Mouse (Mus musculus): ENCODE data around the gene 1700025C18Rik.

1700025C18Rik gene

DNA sequence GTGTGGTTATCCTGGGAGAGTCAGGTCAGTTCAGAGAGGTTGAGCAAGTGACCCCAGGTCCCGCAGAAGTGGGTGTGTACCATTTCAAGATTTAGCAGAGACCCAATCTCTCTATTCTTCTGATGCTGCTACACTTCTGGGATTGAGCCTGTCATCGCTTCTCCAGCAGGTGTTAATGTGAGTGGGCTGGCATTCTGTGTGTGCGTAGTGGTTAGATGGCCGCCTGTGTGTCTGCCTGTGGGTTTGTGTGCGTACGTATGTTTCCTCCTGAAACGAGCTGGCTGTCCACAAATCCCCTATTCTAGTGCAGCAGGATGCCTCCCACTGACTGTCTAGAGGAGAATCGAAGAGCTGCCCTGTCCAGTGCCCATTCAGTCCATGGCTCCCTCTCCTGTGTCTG, 12.5 kb downstream of the 1700025C18Rik start:
- DNase-seq (ENCODE audit: low spot score in 2 of 2): no peak

DNA sequence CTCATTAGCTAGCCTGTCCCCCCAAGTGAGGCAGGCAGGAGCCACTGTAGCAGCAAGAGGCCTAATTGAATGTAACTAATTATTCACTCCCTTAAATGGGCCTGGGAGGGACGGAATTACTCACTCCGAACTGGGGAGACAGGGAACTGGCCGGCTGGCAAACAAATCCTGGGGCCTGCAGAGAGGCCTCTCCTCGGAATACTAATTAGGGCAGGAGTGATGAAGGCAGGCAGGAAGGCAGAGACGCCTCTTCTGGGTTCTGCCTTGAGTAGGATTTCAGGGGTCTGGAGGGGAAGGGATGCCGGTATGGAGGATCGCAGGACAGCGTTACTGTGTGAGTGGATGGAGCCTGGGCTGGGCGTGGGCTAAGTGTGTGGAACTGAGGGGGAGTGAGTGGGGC, 13.5 kb downstream of the 1700025C18Rik start:
- DNase-seq (ENCODE audit: low spot score in 2 of 2): no peak

DNA sequence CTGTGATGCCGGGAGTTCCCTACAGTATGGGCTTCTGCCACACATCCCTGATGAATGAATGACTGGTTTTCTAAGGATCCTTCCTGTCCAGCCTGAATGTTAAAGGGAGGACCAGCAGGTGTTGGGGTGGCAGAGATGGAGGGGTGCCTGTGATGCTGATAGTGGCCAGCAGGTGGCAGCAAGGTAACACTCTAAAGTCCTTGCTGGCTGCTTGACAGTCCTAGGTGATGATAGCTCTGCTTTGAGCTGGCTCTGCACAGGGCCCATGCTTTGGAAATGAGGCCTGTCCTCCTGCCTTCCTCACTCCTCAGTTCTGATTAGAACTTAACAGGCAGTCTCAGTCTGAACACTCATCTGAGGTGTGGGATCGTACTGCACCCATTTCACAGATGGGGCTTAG, 15.6 kb downstream of the 1700025C18Rik start:
- peak; percentile 16 to 69 for DNase-seq (ENCODE audit: low spot score in 2 of 2)

DNA sequence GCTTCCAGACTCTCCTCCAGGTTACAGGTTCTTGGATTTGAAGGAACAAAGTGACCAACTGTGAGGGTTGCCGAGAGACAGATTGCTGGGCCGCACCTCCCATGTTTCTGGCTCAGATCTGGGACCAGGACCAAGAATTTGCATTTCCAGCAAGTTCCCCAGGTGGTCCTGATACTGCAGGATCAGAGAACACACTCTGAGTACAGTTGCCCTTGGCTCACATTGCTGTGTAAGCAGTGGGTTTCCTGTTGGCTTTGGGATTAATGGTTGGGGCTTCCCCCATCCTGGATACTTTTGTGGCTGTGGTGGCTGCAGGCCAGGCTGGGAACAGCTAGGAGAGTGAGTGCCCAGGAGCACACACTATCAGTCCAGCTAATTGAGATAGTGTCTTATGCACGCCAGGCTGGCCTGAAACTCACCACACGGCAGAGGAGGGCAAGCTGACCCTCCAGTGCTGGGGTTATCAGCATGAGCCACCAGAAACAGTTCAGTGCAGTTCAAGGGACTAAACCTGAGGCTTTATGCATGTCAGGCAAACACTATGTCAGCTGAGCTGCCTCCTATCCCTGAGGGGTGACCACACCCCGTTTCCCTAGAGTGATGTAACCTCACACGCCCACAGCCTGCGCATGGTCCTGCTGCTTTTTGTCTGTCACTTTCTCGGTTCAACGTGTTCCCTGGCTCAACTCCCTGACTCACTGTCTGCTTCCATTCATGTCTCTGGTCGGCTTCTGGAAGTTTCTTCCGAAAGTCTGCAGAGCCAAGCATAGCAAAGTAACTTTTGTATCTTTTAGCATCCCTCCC, 16.3 kb downstream of the 1700025C18Rik start:
- DNase-seq (ENCODE audit: low spot score in 2 of 2): no peak

DNA sequence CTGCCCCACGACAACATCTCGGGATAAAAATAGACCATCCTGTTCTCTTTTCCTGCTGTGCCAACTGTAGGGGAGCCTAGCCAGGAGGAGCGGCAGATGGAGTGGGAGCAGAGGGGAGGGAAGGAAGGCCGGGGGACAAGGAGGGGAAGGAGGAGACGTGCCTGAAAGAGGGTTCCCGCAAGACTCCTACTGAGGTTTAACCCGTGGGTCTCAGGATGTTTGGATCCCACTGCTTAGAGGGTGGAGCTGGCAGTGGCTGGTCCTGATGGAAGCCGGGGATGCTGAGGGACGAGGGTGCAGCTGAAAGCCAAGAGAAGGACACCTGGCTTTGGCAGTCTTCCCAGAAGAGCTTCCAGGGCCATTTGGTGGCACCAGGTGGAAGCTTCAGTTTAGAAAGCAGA, 17.2 kb downstream of the 1700025C18Rik start:
- no peak for DNase-seq (ENCODE audit: low spot score in 2 of 2)

DNA sequence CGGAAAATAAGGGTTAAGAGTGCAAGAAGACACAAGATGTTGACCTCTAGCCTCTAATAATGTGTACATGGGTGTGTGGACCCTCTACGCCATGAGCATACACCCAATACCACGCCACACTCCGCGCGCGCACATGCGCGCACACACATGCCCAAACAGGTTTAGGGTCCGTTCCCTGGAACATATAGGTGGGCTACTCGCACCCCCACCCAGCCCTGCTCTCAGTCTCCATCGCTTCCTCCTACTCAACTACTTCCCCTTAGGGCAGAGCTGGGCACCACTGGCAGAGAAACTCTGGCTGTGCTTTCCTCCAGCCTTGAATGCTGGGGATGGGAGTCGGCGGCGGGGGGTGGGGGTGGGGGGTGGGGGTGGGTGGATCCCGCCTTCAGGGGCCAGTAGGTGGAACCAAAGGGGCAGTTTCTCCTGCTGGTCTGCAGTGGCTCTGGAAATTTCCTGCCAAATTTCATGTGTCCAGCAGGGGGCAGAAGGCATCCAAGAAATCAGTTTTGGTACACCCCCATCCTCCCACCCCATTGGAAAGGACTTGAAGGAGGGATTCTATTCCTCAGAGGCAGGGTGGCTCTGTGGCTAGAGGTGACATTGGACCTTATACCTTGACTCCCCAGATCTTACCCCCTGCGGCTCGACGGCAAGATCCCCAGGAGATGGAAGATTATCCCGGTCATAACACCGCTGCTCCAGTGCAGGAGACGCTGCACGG, 20.3 kb downstream of the 1700025C18Rik start:
- DNase-seq (ENCODE audit: low spot score in 2 of 2): peak in 1 of 2 experiments; percentile 34

DNA sequence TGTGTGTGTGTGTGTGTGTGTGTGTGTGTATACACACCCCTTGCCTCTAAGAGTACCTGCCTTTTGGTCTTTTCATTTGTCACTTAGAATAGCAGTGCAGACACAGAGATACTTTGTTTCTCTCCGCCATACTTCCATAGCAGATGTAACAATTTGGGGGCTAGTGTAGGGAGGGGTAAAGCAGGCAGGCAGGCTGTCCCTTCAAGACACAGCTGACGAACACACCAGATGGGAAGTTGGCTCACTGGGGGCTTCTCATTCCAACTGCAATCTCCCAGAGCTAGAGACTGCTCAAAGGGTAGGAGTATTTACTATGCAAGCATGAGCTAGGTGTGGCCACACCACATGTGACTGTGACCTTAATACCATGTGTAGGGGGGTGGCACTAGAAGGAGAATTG, 21.7 kb downstream of the 1700025C18Rik start:
- DNase-seq (ENCODE audit: low spot score in 2 of 2): no peak

DNA sequence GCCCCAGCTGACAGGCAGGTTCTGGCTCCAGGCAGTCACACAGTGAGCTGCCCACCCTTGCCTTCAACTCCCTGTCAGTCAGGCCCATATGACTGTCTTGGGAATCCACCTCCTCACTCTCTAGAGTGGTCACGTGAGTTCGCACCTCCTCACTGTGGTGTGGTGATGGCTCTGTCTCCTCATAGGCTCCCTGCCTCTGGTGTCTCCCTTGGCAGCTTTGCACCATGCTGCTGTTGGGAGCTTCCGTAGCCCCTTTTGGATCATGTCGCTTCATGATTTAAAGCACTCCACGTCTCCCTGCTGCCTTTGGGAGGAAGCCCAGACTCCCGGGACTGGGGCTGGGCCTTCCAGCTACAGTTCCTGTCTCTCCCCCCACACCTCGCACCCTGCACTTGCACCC, 26.1 kb downstream of the 1700025C18Rik start:
- no peak for DNase-seq (ENCODE audit: low spot score in 2 of 2)

DNA sequence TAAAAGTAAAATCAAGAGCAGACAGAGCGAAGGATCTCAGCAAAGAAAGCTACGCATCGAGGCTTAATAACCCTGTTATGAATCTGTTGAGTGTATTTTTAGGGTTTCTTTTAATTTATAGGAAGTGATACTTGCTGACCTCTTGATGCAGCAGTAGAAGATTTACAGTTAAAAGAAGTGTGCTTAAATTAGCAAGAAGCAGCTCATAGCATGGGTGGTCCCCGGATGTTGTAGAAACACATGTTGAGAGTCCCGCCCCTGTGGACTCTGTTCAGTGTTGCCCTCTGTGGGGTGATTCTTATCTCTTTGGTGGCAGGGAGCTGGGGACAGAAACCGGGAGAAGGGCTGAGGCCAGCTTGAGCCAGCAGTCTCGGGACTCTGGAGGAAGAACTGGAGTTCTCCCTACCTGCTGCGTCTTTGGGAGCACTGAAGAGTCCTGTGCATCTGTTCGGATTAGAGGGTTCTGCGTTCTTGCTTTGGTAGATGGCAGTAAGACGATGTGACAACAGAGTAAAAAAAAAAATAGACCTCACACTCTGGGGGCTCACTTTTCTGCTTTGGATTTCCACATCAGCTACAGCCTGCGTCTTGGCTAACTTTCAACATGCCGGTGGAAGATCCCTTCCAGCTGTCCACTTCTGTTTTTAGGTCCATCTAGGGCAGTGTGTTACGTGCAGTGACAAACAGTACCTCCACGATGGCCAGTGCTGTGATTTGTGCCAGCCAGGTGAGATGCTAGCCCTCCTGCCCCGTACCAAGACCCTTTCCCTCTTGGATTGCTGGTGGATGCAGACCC, 28.7 kb downstream of the 1700025C18Rik start:
- DNase-seq (ENCODE audit: low spot score in 2 of 2): no peak

DNA sequence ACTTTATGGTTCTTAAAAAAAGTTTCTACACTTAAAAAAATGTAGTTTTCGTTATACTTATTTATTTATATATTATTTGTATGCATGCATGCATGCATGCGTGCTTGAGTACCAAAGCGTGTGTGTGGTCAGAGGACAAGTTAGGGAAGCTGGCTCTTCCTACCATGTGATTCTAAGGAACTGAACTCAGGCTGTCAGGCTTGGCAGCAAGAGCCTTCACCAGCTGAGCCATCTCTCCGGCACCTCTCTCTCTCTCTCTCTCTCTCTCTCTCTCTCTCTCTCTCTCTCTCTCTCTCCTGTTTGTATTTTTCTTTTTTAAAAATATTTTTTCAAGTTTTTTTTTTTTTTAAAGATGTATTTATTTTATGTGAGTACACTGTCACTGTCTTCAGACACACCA, 30.6 kb downstream of the 1700025C18Rik start:
- no peak for DNase-seq (ENCODE audit: low spot score in 2 of 2)

DNA sequence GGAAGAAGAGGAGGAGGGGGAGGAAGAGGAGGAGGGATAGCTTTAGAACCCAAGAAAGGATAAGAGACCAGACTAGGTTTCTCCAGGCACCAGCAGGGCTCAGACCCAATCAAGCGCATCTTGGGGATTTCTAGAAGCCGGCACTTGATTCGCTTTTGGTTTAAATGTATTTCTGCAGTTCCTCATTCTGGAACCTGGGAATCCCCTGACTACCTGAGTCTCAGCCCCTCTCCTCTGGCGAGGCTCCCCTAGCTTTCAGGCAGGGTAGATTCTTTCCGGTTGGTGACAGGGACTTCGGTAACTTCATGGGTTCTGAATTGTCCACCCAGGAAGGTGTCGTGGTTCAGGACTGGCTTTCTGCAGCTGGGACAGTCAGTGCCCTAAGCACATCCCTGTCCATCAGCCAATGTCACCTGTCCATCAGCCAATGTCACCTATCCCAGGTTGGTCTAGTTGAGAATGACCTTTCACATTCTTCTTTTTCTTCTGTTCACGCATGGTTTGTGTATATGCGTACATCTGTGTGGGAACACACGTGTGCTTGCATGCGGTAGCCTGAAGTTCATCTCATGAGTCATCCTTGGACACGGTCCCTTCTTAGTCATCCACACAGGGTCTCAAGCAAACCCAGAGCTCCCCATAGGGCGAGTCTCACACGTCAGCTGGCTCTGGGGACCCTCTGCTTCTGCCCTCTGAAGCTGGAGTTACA, 34.0 kb downstream of the 1700025C18Rik start:
- DNase-seq (ENCODE audit: low spot score in 2 of 2): no peak

DNA sequence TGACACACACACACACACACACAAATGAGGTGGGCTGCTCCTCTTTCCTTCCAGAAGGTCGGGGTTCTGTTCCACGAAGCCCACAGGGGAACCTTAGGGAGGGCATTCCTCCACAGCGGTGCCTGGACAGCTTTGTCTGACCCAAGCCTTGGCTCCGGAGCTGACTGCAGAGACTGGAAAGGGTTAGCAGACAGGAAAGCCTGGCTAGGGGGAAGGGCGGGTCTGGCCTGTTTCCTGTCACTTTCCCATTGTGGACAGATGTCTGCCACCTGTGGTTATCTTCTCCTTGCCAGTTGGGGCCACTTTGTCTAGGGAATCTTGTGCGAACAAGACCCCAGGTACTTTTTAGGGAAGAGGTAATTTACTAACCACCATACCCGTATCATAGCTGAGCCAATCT, 34.6 kb downstream of the 1700025C18Rik start:
- DNase-seq (ENCODE audit: low spot score in 2 of 2): no peak

DNA sequence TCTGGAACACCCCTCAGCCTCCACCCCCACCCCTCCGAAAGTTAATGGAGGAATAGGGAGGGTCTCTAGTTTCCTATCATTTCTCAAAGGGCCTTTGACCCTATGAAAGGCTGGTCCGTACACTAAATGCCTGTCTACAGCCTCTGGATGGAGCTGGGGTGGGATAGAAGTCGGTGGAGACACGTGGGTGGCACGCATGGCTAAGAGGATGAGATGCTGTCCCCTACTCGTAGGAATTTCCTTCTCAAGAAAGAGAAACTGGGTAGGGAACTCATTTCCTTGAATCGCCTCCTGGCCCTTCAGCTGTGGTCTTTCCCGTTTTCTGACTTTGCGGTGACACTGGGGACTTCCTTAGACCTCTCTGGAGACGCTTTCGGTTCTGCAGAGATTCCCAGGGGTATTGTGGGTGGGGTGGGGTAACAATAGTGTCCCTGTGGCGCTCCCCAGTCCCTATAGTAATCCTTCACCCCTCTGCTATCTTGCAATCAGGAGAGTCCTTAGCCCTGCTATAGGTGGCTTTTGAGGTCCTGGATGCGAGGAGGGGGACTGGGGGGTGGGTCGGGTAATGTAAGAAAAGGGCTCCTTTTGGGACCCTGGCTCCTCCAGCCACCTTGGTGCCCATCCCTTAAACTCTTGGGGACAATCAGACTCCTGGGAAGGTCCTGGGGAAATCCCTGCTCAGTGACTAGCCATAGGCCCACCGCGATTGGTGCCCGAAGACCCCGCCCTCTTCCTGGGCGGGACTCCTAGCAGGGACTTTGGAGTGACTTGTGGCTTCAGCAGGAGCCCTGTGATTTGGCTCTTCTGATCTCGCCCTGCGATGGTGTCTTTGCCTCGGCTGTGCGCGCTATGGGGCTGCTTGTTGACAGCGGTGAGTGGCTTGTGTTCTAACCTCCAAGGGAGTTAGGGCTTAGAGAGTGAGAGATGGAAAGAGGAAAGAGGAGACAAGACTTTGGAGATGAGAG, 35.4 kb downstream of the 1700025C18Rik start, which contains the start of gene Cd40:
Gene Cd40 (plus strand): TSS at position 740 of the 965 bp plus-strand sequence.
- DNase-seq (ENCODE audit: low spot score in 2 of 2): no peak

DNA sequence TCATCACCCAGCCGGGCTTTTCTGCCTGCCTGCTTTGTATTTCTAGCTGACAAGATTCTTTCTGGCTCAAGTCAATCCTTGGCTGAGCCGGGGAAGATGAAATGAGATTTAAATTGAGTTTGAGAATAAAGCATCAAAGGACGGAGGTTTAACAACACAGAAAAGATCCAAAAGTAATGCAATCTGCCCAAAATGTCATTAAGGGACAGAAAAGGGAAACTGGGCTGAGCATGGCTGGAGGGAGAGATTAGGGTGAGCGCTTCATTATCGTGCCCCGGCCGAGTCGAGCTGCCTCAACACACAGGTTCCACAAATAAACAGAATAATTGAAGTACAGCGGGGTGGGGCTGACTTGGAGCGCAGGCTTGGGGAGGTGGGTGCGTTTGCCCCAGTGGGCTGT, 39.0 kb downstream of the 1700025C18Rik start:
- no peak for DNase-seq (ENCODE audit: low spot score in 2 of 2)

DNA sequence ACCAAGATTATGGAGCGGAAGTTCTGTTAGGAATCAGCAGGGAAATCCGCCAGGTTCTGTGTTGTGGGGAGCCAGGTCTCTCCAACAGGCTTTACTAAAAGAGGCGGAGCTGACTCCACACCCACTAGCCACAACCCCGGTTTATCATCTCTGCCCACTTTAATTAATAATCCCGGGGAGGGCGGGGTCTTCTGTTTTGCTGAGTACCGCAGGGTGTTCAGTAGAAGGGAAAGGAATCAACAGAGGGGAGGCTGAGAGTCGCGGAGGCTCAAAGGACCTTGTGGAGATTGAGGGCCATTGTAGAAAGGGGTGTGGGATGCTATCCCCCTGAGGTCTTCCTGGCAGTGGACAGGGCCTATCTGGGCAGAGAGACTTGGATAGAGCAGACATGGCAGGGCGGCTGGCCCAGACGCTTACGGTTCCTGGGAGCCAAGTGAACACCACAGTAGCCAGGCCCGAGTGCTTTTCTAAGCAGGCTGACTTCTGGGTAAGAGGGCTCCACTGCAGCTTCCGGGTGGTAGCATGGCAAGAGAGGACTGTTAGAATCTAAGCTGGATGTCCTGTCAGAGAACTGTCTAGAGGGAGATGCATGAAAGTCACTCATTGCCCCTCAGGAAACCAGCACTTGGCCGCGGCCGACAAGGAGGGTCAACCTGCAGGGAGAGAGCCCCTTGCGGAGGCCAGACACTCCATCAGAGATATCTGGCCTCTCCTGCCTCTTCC, 39.6 kb downstream of the 1700025C18Rik start:
- no peak for DNase-seq (ENCODE audit: low spot score in 2 of 2)

DNA sequence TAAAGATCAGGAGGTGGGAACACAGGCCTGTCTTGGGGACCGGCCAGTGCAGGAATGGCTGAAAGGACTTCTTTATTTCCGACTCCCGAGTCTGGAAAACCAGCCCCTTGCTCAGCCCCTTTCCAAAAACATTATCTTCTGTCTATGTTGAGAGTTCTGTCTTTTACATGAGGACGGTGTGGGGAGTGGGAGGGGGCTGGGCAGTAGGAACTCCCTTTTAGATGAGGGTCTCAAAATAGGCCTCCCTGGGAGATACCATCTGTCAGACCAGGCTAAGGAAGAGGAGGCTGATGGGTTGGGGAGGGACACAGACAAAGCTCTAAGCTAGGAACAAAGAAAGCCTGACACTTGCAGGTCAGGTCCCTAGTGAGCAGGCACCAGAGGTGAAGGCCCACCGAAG, 41.5 kb downstream of the 1700025C18Rik start:
- no peak for DNase-seq (ENCODE audit: low spot score in 2 of 2)

DNA sequence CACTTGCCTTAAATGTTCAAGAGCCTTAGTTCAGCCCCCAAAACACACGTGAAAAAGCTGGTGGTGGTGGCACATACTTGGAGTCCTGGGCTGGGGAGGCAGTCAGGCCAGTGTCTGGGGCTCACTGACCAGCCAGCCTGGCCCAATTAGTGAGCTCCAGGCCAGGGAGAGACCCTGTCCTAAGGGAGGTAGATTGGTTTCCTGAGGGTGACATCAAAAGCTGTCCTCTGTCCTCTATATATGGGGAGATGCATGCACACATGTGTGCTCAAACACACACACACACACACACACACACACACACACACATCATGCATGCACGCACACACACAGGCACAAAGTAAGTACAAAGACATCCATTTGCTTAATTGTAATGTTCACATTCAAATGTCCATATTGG, 46.8 kb downstream of the 1700025C18Rik start:
- DNase-seq (ENCODE audit: low spot score in 2 of 2): no peak

DNA sequence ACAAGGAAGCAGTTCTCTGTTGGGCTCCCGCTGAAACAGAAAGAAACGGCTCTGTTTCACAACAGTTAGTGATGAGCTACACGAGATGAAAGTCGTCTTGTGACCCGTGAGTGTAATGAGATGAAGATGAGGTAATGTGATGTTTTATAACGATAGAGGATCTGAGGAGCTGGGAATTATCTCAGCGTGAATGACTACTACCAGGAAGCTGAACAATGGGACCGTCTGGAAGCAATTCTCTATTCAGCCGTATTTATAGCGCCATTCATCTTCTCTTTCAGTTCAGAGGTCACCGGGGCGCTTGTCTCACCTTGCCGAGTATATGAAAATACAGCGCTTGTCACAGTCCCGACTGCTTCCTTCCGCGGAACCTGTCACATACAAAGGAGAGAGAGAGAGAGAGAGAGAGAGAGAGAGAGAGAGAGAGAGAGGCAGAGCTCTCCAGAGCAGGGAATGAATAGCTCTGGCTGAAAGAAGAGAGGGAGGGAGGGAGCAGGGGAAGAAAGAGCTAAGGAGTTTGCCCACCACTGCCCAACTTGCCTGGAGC, 47.4 kb downstream of the 1700025C18Rik start:
- no peak for DNase-seq (ENCODE audit: low spot score in 2 of 2)

DNA sequence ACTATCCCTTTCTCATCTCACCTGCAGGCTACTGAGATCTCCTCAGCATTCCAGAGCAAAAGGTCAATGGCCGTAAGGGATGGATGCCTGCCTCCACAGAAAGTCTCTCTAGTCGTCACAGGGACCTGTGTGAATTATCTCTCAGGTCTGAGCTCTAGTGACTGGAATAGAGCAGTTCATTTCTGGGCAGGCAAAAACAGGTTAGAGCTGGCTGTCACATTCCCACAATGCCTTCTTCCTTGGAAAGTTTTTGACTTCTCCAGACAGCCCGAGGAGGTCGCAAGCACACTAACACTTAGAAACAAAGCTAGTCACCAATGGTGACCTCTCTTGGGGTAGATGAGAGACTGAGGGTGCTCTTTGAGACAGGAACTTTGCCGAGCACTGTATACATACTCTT, 48.4 kb downstream of the 1700025C18Rik start:
- no peak for DNase-seq (ENCODE audit: low spot score in 2 of 2)

DNA sequence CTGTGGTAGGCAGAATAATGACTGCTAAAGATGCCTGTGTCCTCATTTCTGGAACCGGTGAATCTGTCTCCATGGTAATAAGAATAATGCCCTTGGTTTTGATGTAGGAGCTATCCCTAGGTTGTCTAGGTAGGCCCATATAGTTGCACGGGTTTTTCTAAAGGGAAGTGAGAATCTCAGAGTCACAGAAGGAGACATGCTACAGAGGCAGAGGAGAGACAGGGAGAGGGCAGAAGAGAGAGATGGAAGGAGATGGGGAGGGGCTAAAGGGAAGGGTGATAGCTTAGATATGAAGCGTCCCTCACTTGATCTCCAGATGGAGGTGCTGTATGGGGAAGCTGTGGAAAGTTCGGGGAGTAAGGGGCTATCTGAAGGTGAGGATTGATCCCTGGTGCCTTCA, 53.1 kb downstream of the 1700025C18Rik start:
- DNase-seq (ENCODE audit: low spot score in 2 of 2): no peak
